Mouse (Mus musculus) CH12.LX (cell line): ENCODE measurements around the gene Chchd4. TPM values are rescaled to one million over a fixed set of nuclear protein-coding genes. Genes with fewer than 3 reads are reported as not detected.
A peak's percentile ranks its signal among the peaks of the same experiment; 100 is the strongest.
"Not testable (repeated sequence)": the region's sequence is repeated elsewhere in the genome, so short reads cannot be mapped to it uniquely, and the experiment has no call there.

ENCODE experiments used
- DNase-seq: peaks from one replicate; pipeline ENCODE4 v3.0.0-alpha.2; 2013; ENCODE audit errors: extremely low read depth
- H3K27ac ChIP-seq: 2 replicates; pipeline ENCODE4 v1.5.1; 2012; ENCODE audit warnings: low read depth, mild to moderate bottlenecking, control low read depth, moderate library complexity; ENCODE audit not compliant: insufficient read depth
- H3K27me3 ChIP-seq: replicated peaks from 2 replicates; pipeline ENCODE3; 2012; ENCODE audit warnings: inconsistent platforms
- H3K36me3 ChIP-seq, 2 experiments: replicated peaks in 1 of 2; 2 replicates each; pipeline versions ENCODE3 to v1.6.1; 2012; ENCODE audit warnings: inconsistent platforms in 1 of 2, low read length in 1 of 2, mild to moderate bottlenecking in 1 of 2, mixed read lengths in 1 of 2, moderate library complexity in 1 of 2; ENCODE audit not compliant: control insufficient read depth in 1 of 2, insufficient read depth in 1 of 2
- H3K4me1 ChIP-seq, 2 experiments: 2 replicates each; pipeline ENCODE4 v1.6.1; 2012; ENCODE audit warnings: inconsistent platforms in 1 of 2, moderate library complexity in 1 of 2; ENCODE audit not compliant: insufficient read depth in 2 of 2, control insufficient read depth in 1 of 2
- H3K4me2 ChIP-seq: 2 replicates; pipeline ENCODE4 v1.6.1; 2012; ENCODE audit warnings: low read depth, mild to moderate bottlenecking, control low read depth; ENCODE audit not compliant: poor library complexity, insufficient read depth, severe bottlenecking
- H3K4me3 ChIP-seq, 3 experiments: fragments of 150-350 bp in 1 of 3; sonication (generic) in 1 of 3; replicated peaks in 1 of 3; 2 replicates each; pipeline versions ENCODE3 to v1.5.1; 2011 to 2012; ENCODE audit warnings: low read depth in 2 of 3, low read length in 2 of 3, mild to moderate bottlenecking in 2 of 3, moderate library complexity in 2 of 3, control low read depth in 1 of 3, improper control_type of control experiment in 1 of 3, inconsistent platforms in 1 of 3, mixed read lengths in 1 of 3; ENCODE audit not compliant: poor library complexity in 1 of 3
- H3K79me2 ChIP-seq: replicated peaks from 2 replicates; pipeline ENCODE4 v1.6.1; 2012; ENCODE audit warnings: mild to moderate bottlenecking, moderate library complexity; ENCODE audit not compliant: control insufficient read depth, poor library complexity, insufficient read depth, severe bottlenecking; ENCODE audit errors: extremely low read depth
- H3K9ac ChIP-seq: 2 replicates; pipeline ENCODE4 v1.6.1; 2012; ENCODE audit warnings: low read depth, mild to moderate bottlenecking, control low read depth, moderate library complexity; ENCODE audit not compliant: insufficient read depth
- H3K9me3 ChIP-seq: replicated peaks from 2 replicates; pipeline ENCODE3; 2012; ENCODE audit warnings: low read length, inconsistent platforms, mixed read lengths
- BHLHE40 ChIP-seq: IDR thresholded peaks from 2 replicates; pipeline ENCODE4 v1.6.1; 2011; ENCODE audit warnings: mild to moderate bottlenecking, low read depth, low read length, improper control_type of control experiment
- EP300 ChIP-seq: IDR thresholded peaks from 2 replicates; pipeline ENCODE4 v1.6.1; 2011; ENCODE audit warnings: low read length, improper control_type of control experiment
- IRF4 ChIP-seq: IDR thresholded peaks from 2 replicates; pipeline ENCODE4 v1.6.1; 2014; ENCODE audit warnings: low read depth, mild to moderate bottlenecking, inconsistent platforms, low read length, improper control_type of control experiment
- MYC ChIP-seq: IDR thresholded peaks from 2 replicates; pipeline ENCODE4 v1.6.1; 2011; ENCODE audit warnings: low read depth, mild to moderate bottlenecking, improper control_type of control experiment, low read length
- NRF1 ChIP-seq: IDR thresholded peaks from 2 replicates; pipeline ENCODE4 v1.6.1; 2014; ENCODE audit warnings: low read depth, mild to moderate bottlenecking, inconsistent platforms, low read length, improper control_type of control experiment, moderate library complexity
- POLR2A ChIP-seq: IDR thresholded peaks from 2 replicates; pipeline ENCODE4 v1.6.1; 2011; ENCODE audit warnings: low read depth, mild to moderate bottlenecking, improper control_type of control experiment, low read length
- RCOR1 ChIP-seq: conservative IDR thresholded peaks from 2 replicates; pipeline ENCODE4 v1.6.1; 2012; ENCODE audit warnings: low read depth, mild to moderate bottlenecking, inconsistent platforms, low read length, improper control_type of control experiment
- SIN3A ChIP-seq: IDR thresholded peaks from 2 replicates; pipeline ENCODE4 v1.6.1; 2012; ENCODE audit warnings: low read length, improper control_type of control experiment, inconsistent platforms
- TBP ChIP-seq: conservative IDR thresholded peaks from 2 replicates; pipeline ENCODE4 v1.6.1; 2011; ENCODE audit warnings: low read depth, low read length, improper control_type of control experiment
- TCF12 ChIP-seq: IDR thresholded peaks from 2 replicates; pipeline ENCODE4 v1.6.1; 2014; ENCODE audit warnings: low read depth, mild to moderate bottlenecking, inconsistent platforms, low read length, improper control_type of control experiment
- USF1 ChIP-seq: IDR thresholded peaks from 2 replicates; pipeline ENCODE4 v1.6.1; 2014; ENCODE audit warnings: low read depth, mild to moderate bottlenecking, inconsistent platforms, low read length, improper control_type of control experiment
- USF2 ChIP-seq: conservative IDR thresholded peaks from 2 replicates; pipeline ENCODE4 v1.6.1; 2011; ENCODE audit warnings: low read depth, low read length, improper control_type of control experiment
- ZKSCAN1 ChIP-seq: IDR thresholded peaks from 2 replicates; pipeline ENCODE4 v1.6.1; 2012; ENCODE audit warnings: low read depth, inconsistent platforms, low read length, improper control_type of control experiment, borderline replicate concordance
- ZNF384 ChIP-seq: IDR thresholded peaks from 2 replicates; pipeline ENCODE4 v1.6.1; 2012; ENCODE audit warnings: low read depth, low read length, improper control_type of control experiment, inconsistent platforms
- dilution Hi-C: fragments of 300-500 bp; cut with MboI; formaldehyde crosslinking; loops from 2 replicates; pipeline ENCODE4 v1.14.3; 2020; ENCODE audit warnings: low sequenced_read_pairs; ENCODE audit not compliant: extremely low pct_unique_long_range_greater_than_20kb, extremely low pct_ligation_motif_present
- in situ Hi-C: fragments of 300-500 bp; cut with MboI; formaldehyde crosslinking; loops from 3 replicates; pipeline ENCODE4 v1.14.3; 2019; ENCODE audit warnings: low sequenced_read_pairs, low pct_ligation_motif_present, low pct_unique_long_range_greater_than_20kb, mixed read lengths
- polyA plus RNA-seq: library from polyadenylated mRNA; unstranded; fragments of >175 nt; gene quantifications from 2 replicates; pipeline ENCODE4 v1.2.1, GENCODE M21; 2012; ENCODE audit warnings: low read depth; ENCODE audit not compliant: insufficient read length
- total RNA-seq, 2 experiments: library from RNA; depleted of rRNA; stranded (reverse); fragments of 300-350 nt in 1 of 2; fragments of >200 nt in 1 of 2; gene quantifications; 2 replicates each; pipeline ENCODE4 v1.2.3; 2012 to 2014

The Chchd4 gene
- total and polyA plus RNA-seq, 3 experiments = 30.1 to 49.7 (median 41.4) TPM

- in situ Hi-C loops = not testable (repeated sequence)
- peak overlapping the region; percentile 93 for H3K9ac ChIP-seq
These were observed 1.9 kb downstream of the Chchd4 start for GRCm38 (mm10) chr6:91471427-91471826.

DNA sequence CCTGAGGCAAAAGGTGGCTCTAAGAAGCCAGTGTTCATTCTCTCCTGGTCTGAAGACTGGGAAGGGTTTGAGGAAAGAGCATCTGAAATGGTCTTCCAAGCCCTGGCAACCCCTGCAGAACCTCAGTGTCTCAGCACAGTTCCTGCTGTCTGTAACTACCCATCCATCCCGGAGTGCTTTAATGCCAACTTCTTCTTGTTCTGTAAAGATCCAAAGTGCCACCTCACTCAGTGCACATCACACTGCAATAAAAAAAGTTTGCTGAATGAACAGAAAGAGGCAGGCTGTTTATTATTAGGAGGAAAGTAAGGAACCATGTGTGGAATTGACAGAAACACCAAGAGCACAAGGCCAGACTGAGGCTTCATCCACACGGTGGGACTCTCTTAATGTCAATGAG, 2.6 kb downstream of the Chchd4 start:
- H3K4me1 ChIP-seq = peaks cover 8 to 48% of the 10 kb centered on the region in 2 experiments
- H3K4me2 ChIP-seq = peak overlapping the region; percentile 1; the same call in 1 of the 2 replicates
- in situ Hi-C loops = no loop called here
- no peaks in the 10 kb centered on the region for H3K9me3 ChIP-seq
- no peak for TF ChIP-seq USF1
- no peak for TF ChIP-seq TCF12
- no peak for TF ChIP-seq EP300
- no peak overlapping the region for H3K4me3 ChIP-seq
- peaks cover 49% of the 10 kb centered on the region for H3K79me2 ChIP-seq
- no peak overlapping the region for H3K9ac ChIP-seq
- peaks cover 29 to 60% of the 10 kb centered on the region in 2 experiments for H3K36me3 ChIP-seq
- dilution Hi-C loops = no loop called here
- no peaks in the 10 kb centered on the region for H3K27me3 ChIP-seq
- no peak overlapping the region for H3K27ac ChIP-seq
- DNase-seq = no peak

More at GRCm38 (mm10) chr6:91471427-91471826, 1.9 kb downstream of the Chchd4 start:
- H3K4me1 ChIP-seq = peaks cover 12 to 55% of the 10 kb centered on the region in 2 experiments
- H3K79me2 ChIP-seq = peaks cover 49% of the 10 kb centered on the region
- DNase-seq, dilution Hi-C loops, H3K9me3 ChIP-seq, H3K27me3 ChIP-seq, H3K27ac ChIP-seq: not testable (repeated sequence)
- TF ChIP-seq ZNF384 = peak; percentile 72
- peak overlapping the region; percentile 90 for H3K4me2 ChIP-seq
- H3K36me3 ChIP-seq = peaks cover 23 to 59% of the 10 kb centered on the region in 2 experiments
- H3K4me3 ChIP-seq = peak overlapping the region; percentile 74 to 97 (median 92)

DNA sequence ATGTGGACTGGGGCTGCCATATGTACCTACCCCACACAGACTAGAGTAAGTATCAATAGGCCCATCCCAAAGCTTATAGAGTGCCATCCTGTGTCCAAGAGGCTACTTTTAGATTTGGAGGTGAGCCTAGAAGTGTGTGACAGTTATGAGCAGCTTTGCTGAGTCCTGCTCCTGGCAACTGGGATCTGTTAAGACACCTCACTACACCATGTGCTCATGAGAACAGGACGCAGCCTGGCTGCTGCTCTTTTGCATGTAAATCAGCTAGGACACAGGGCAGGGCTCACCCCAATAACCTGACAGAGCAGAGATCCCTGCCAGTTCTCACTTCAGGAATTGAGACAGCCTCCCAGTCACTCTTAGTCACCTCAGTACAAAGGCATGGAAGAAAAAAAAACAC, 6.2 kb downstream of the Chchd4 start:
- Histone ChIP-seq H3K4me2 (no peak overlapping the region), H3K9me3 (no peaks in the 10 kb centered on the region), H3K36me3 (peaks cover 52 to 84% of the 10 kb centered on the region in 2 experiments), H3K9ac (no peak overlapping the region), H3K4me3 (no peak overlapping the region), H3K27me3 (no peaks in the 10 kb centered on the region), H3K4me1 (peaks cover 0 to 31% of the 10 kb centered on the region in 2 experiments; a peak in 2 of 4 replicates), H3K79me2 (peaks cover 39% of the 10 kb centered on the region), H3K27ac (no peak overlapping the region)
- dilution Hi-C loops = no loop called here
- TF ChIP-seq ZKSCAN1 = no peak
- no peak for TF ChIP-seq SIN3A
- no peak for TF ChIP-seq NRF1
- TF ChIP-seq BHLHE40 = no peak
- TF ChIP-seq RCOR1 = no peak
- no peak for TF ChIP-seq USF2
- no peak for TF ChIP-seq POLR2A
- TF ChIP-seq IRF4 = no peak
- TF ChIP-seq MYC = no peak
- TF ChIP-seq TBP = no peak
- in situ Hi-C loops = no loop called here
- no peak for DNase-seq
